In the genomic region with DNA sequence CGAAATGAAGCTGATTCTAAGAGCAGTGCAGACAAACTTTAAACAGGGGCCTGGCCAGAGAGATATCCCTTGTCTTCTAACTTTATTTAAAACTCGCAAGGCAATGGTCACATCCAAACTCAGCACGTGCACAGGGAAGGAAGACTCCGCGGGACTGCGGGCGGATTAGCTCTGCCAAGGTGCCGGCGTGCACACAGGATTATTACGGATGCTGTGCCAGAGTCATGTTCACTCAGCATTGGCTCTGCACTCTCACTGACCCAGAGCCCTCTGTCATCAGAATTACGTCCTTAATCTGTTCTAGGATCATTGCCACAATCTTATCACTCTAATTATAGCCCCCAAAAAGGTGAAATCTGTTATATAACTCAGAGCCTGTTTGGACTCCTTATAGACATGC, we compare ENCODE assay signal across 20 mouse cellular contexts. TPM values are rescaled to one million over a fixed set of nuclear protein-coding genes. Genes with fewer than 3 reads are reported as not detected.
A peak's percentile ranks its signal among the peaks of the same experiment; 100 is the strongest.
DNase-seq lines count a peak whose midpoint lies in the region; TF ChIP-seq lines count a peak whose summit lies in the region.
"Had no signal": no experiment of that assay in that cellular context is flagged by ENCODE, and none has a peak within 500 bp of the region (broad histone marks: within the 10 kb centered on the region; RNA-seq: fewer than 3 reads in every experiment).

No protein-coding gene starts in this region.

- H3K27me3 ChIP-seq in heart, adult 2 months (ENCODE audit: control insufficient read depth, insufficient read depth, low read length): no peaks in the 10 kb centered on the region
- H3K27me3 ChIP-seq: embryonic facial prominence, embryonic 12.5 days; forebrain, embryonic 15.5 days; heart, embryonic 12.5 days; intestine, embryonic 15.5 days had no signal

- 88% methylated on average over 11 of the region's 11 CpGs for WGBS in heart, adult 2 months

- no peak for TF ChIP-seq EP300 in heart, adult 2 months (IDR thresholded peaks at IDR 0.05; ENCODE audit: insufficient read depth, low read depth, low read length)

- no peak for TF ChIP-seq CTCF in heart, adult 2 months (IDR thresholded peaks at IDR 0.05)

- TF ChIP-seq POLR2A in heart, adult 2 months (IDR thresholded peaks at IDR 0.05; ENCODE audit: insufficient read depth, low read depth, low read length): no peak

- no peaks in the 10 kb centered on the region for H3K4me1 ChIP-seq in heart, adult 2 months (ENCODE audit: control insufficient read depth, insufficient read depth, low read length)
- H3K4me1 ChIP-seq: embryonic facial prominence, embryonic 12.5 days; forebrain, embryonic 15.5 days; hindbrain, embryonic 10.5 days; intestine, embryonic 15.5 days had no signal

- H3K9ac ChIP-seq in heart, adult 2 months (ENCODE audit: low read depth, low read length): no peak overlapping the region
- H3K9ac ChIP-seq: embryonic facial prominence, embryonic 12.5 days; forebrain, embryonic 15.5 days; heart, embryonic 12.5 days; hindbrain, embryonic 14.5 days; intestine, embryonic 15.5 days had no signal

- no peaks in the 10 kb centered on the region for H3K36me3 ChIP-seq in heart, adult 2 months (ENCODE audit: control insufficient read depth, insufficient read depth, low read length)
- H3K36me3 ChIP-seq: embryonic facial prominence, embryonic 12.5 days; forebrain, embryonic 15.5 days; hindbrain, embryonic 10.5 days; intestine, embryonic 15.5 days had no signal

- H3K27ac ChIP-seq in heart, adult 2 months: no peak overlapping the region
- H3K27ac ChIP-seq: embryonic facial prominence, embryonic 12.5 days; forebrain, embryonic 15.5 days; hindbrain, embryonic 10.5 days; hindbrain, embryonic 14.5 days; intestine, embryonic 15.5 days had no signal

- H3K79me2 ChIP-seq in heart, adult 2 months (replicated peaks; ENCODE audit: control insufficient read depth, insufficient read depth, low read length): no peaks in the 10 kb centered on the region

- DNase-seq in cerebellum, adult 9-10 months: peak; percentile 52
- no peak for DNase-seq in cerebellum, postnatal 4 days (ENCODE audit: low spot score in 2 of 2)
- peak; percentile 25 for DNase-seq in retina, adult 2 months (ENCODE audit: low read depth, low spot score)
- no peak for DNase-seq in retina, postnatal 1 day
- peak; percentile 64 to 79 for DNase-seq in cerebellum, postnatal 14 days
- no peak for DNase-seq in embryo, embryonic 10.5 days (ENCODE audit: low spot score)
- DNase-seq in heart, adult 2 months: no peak
- DNase-seq: adrenal gland, adult 2 months; adrenal gland, postnatal 25 days; kidney, adult 18-20 months had no signal

- intact Hi-C loops in heart, adult 2 months (cut with DNase I): no loop called here

- no peak overlapping the region for H3K4me3 ChIP-seq in heart, adult 2 months
- H3K4me3 ChIP-seq: embryonic facial prominence, embryonic 12.5 days; forebrain, embryonic 15.5 days; heart, embryonic 12.5 days; hindbrain, embryonic 10.5 days; intestine, embryonic 15.5 days had no signal

RNA-seq across cellular contexts. Expression of a gene that starts 16.2 kb away (rescaled TPM):
- not detected for total RNA-seq in heart, adult 2 months (2021)
- 0.08 TPM in 1 of 2 replicates, not detected in the other for polyA plus RNA-seq in heart, adult 2 months (2012; rRNA removed)
- total RNA-seq: adrenal gland, adult 2 months; adrenal gland, postnatal 25 days; common myeloid progenitor, adult 5-6 weeks; ES-E14; heart, adult 8-10 months; heart, postnatal 25 days had no signal

Comparison
In these comparisons a context has a peak if more than half of its experiments do, and no peak if none do; other contexts are left out.
1. DNase-seq: peak in cerebellum, adult 9-10 months (single experiment), retina, adult 2 months (single experiment) and cerebellum, postnatal 14 days (2 of 2); none in cerebellum, postnatal 4 days (0 of 2), retina, postnatal 1 day (single experiment), embryo, embryonic 10.5 days (single experiment) and heart, adult 2 months (0 of 2).